Mouse (Mus musculus): ENCODE data around the gene Gprc5a.

DNA sequence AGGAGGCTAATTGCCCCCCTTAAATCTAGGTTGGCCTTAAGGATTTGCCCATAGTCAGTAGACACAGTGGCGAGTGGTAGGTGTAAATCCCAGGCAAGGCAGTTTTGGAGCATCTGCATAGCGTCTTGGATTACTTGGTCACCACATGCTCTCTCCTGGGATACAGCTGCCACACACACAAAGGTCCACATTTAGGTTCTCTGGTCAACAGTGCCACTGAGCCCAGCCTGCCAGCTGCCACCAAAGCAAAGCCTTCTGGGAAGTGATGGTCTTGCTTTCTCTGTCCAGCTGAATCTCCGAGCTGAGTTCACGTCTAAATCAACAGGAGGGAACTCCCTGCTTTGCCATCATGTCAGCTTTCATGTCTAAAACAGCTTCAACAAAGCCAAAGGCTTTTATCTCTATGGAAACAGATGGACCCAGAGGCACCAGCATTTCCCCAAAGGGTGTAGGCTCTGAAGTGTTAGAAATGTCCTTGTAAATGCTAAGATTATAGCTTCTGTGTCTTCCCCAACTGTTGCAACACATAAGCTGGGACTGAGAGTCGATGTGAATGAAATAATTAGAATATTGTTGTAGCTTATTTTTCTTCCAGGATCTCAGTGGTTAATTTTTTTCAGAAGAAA is 59.4 kb downstream of the Gprc5a start:
- TF ChIP-seq GATA1 (IDR thresholded peaks at IDR 0.05; ENCODE audit: low read length) (no peak), TAL1 (IDR thresholded peaks at IDR 0.05; ENCODE audit: low read length) (no peak)
